Mouse (Mus musculus): ENCODE measurements around the gene Tctn1. TPM values are rescaled to one million over a fixed set of nuclear protein-coding genes. Genes with fewer than 3 reads are reported as not detected.

Gene Tctn1
- polyA plus RNA-seq, 1 experiment, result 28.0 TPM

GRCm38 (mm10) chr5:122287026-122287425 lies 22.8 kb upstream of the Tctn1 start:
- Histone ChIP-seq H3K27ac (ENCODE audit: insufficient read depth, low read length) (no peak overlapping the region), H3K4me3 (ENCODE audit: insufficient read depth, low read length) (no peak overlapping the region), H3K4me1 (ENCODE audit: control insufficient read depth, insufficient read depth, low read length) (peaks cover 12% of the 10 kb centered on the region)
- TF ChIP-seq POLR2A (IDR thresholded peaks at IDR 0.05; ENCODE audit: extremely low read depth, insufficient read depth, low read length) (no peak), CTCF (IDR thresholded peaks at IDR 0.05; ENCODE audit: extremely low read depth, insufficient read depth, low read length) (no peak)

GRCm38 (mm10) chr5:122286191-122286590 lies 21.9 kb upstream of the Tctn1 start:
- TF ChIP-seq CTCF (IDR thresholded peaks at IDR 0.05; ENCODE audit: extremely low read depth, insufficient read depth, low read length), result no peak
- TF ChIP-seq POLR2A (IDR thresholded peaks at IDR 0.05; ENCODE audit: extremely low read depth, insufficient read depth, low read length), result no peak
- Histone ChIP-seq H3K4me1 (ENCODE audit: control insufficient read depth, insufficient read depth, low read length) (peaks cover 11% of the 10 kb centered on the region), H3K4me3 (ENCODE audit: insufficient read depth, low read length) (peak overlapping the region; percentile 90; the same call in 1 of the 2 replicates), H3K27ac (ENCODE audit: insufficient read depth, low read length) (no peak overlapping the region)

- Histone ChIP-seq H3K27ac (ENCODE audit: insufficient read depth, low read length) (no peak overlapping the region), H3K4me1 (ENCODE audit: control insufficient read depth, insufficient read depth, low read length) (peaks cover 12% of the 10 kb centered on the region), H3K4me3 (ENCODE audit: insufficient read depth, low read length) (peak overlapping the region; percentile 90; the same call in 1 of the 2 replicates)
- TF ChIP-seq POLR2A (IDR thresholded peaks at IDR 0.05; ENCODE audit: extremely low read depth, insufficient read depth, low read length) (no peak), CTCF (IDR thresholded peaks at IDR 0.05; ENCODE audit: extremely low read depth, insufficient read depth, low read length) (no peak)
These were observed 21.5 kb upstream of the Tctn1 start for GRCm38 (mm10) chr5:122285767-122286150.

- TF ChIP-seq CTCF (IDR thresholded peaks at IDR 0.05; ENCODE audit: extremely low read depth, insufficient read depth, low read length) (no peak), POLR2A (IDR thresholded peaks at IDR 0.05; ENCODE audit: extremely low read depth, insufficient read depth, low read length) (0 out of 2 replicates have a peak, but pooled peaks have one; percentile 33)
- Histone ChIP-seq H3K4me1 (ENCODE audit: control insufficient read depth, insufficient read depth, low read length) (peaks cover 12% of the 10 kb centered on the region), H3K4me3 (ENCODE audit: insufficient read depth, low read length) (peak overlapping the region; percentile 90), H3K27ac (ENCODE audit: insufficient read depth, low read length) (peak overlapping the region; percentile 32; the same call in 1 of the 2 replicates)
These were observed 20.9 kb upstream of the Tctn1 start for GRCm38 (mm10) chr5:122285029-122285766.

GRCm38 (mm10) chr5:122284183-122285028 lies 20.1 kb upstream of the Tctn1 start, which contains the start of gene Pptc7:
TSS of gene Pptc7 (plus strand) at chr5:122284365.
- Histone ChIP-seq H3K27ac (ENCODE audit: insufficient read depth, low read length) (peak within 1 kb of the TSS; percentile 32; the same call in 1 of the 2 replicates), H3K4me3 (ENCODE audit: insufficient read depth, low read length) (peak within 1 kb of the TSS; percentile 90), H3K4me1 (ENCODE audit: control insufficient read depth, insufficient read depth, low read length) (peaks cover 12% of the 10 kb centered on the region)
- no peak for TF ChIP-seq POLR2A (IDR thresholded peaks at IDR 0.05; ENCODE audit: extremely low read depth, insufficient read depth, low read length)
- no peak for TF ChIP-seq CTCF (IDR thresholded peaks at IDR 0.05; ENCODE audit: extremely low read depth, insufficient read depth, low read length)

GRCm38 (mm10) chr5:122283828-122284182 lies 19.5 kb upstream of the Tctn1 start:
- TF ChIP-seq POLR2A (IDR thresholded peaks at IDR 0.05; ENCODE audit: extremely low read depth, insufficient read depth, low read length) (no peak), CTCF (IDR thresholded peaks at IDR 0.05; ENCODE audit: extremely low read depth, insufficient read depth, low read length) (no peak)
- no peak overlapping the region for H3K27ac ChIP-seq (ENCODE audit: insufficient read depth, low read length)
- peaks cover 12% of the 10 kb centered on the region for H3K4me1 ChIP-seq (ENCODE audit: control insufficient read depth, insufficient read depth, low read length)
- peak overlapping the region; percentile 90; the same call in 1 of the 2 replicates for H3K4me3 ChIP-seq (ENCODE audit: insufficient read depth, low read length)

- Histone ChIP-seq H3K4me1 (ENCODE audit: control insufficient read depth, insufficient read depth, low read length) (peaks cover 1% of the 10 kb centered on the region; the same call in 1 of the 2 replicates), H3K27ac (ENCODE audit: insufficient read depth, low read length) (no peak overlapping the region), H3K4me3 (ENCODE audit: insufficient read depth, low read length) (no peak overlapping the region)
- TF ChIP-seq CTCF (IDR thresholded peaks at IDR 0.05; ENCODE audit: extremely low read depth, insufficient read depth, low read length), result no peak
- TF ChIP-seq POLR2A (IDR thresholded peaks at IDR 0.05; ENCODE audit: extremely low read depth, insufficient read depth, low read length), result no peak
These were observed 16.7 kb upstream of the Tctn1 start for GRCm38 (mm10) chr5:122280827-122281462.

GRCm38 (mm10) chr5:122280422-122280826 lies 16.2 kb upstream of the Tctn1 start:
- Histone ChIP-seq H3K4me1 (ENCODE audit: control insufficient read depth, insufficient read depth, low read length) (peaks cover 1% of the 10 kb centered on the region; the same call in 1 of the 2 replicates), H3K27ac (ENCODE audit: insufficient read depth, low read length) (no peak overlapping the region), H3K4me3 (ENCODE audit: insufficient read depth, low read length) (no peak overlapping the region)
- TF ChIP-seq POLR2A (IDR thresholded peaks at IDR 0.05; ENCODE audit: extremely low read depth, insufficient read depth, low read length) (no peak), CTCF (IDR thresholded peaks at IDR 0.05; ENCODE audit: extremely low read depth, insufficient read depth, low read length) (no peak)

GRCm38 (mm10) chr5:122279799-122280421 lies 15.7 kb upstream of the Tctn1 start:
- H3K4me1 ChIP-seq (ENCODE audit: control insufficient read depth, insufficient read depth, low read length), result peaks cover 1% of the 10 kb centered on the region; the same call in 1 of the 2 replicates
- no peak for TF ChIP-seq CTCF (IDR thresholded peaks at IDR 0.05; ENCODE audit: extremely low read depth, insufficient read depth, low read length)
- no peak for TF ChIP-seq POLR2A (IDR thresholded peaks at IDR 0.05; ENCODE audit: extremely low read depth, insufficient read depth, low read length)
- H3K4me3 ChIP-seq (ENCODE audit: insufficient read depth, low read length), result no peak overlapping the region
- no peak overlapping the region for H3K27ac ChIP-seq (ENCODE audit: insufficient read depth, low read length)
